Mouse (Mus musculus) liver, embryonic 14.5 days (tissue): ENCODE results near the gene Ccdc87. TPM values are rescaled to one million over a fixed set of nuclear protein-coding genes. Genes with fewer than 3 reads are reported as not detected.

Experiments used
- ATAC-seq: fragments of 200-750 bp; cut with Nextera tagmentation; 2 replicates; pipeline ENCODE4 v1.8.0; 2017; ENCODE audit warnings: moderate number of reproducible peaks, mild to moderate bottlenecking, moderate library complexity; ENCODE audit not compliant: insufficient read depth
- DNase-seq, 3 experiments: peaks; one replicate each; pipeline ENCODE4 v3.0.0-alpha.2; 2012 to 2013; ENCODE audit warnings: low read depth in 3 of 3, low spot score in 3 of 3
- H3K27ac ChIP-seq: fragments of 300-500 bp; sonication (generic); 2 replicates; pipeline ENCODE4 v1.5.1; 2014; ENCODE audit warnings: moderate library complexity, mild to moderate bottlenecking, control low read depth, inconsistent platforms
- H3K27me3 ChIP-seq: fragments of 300-500 bp; sonication (generic); 2 replicates; pipeline ENCODE4 v1.6.1; 2014; ENCODE audit warnings: mild to moderate bottlenecking, low read length, moderate library complexity; ENCODE audit not compliant: control insufficient read depth, insufficient read depth
- H3K36me3 ChIP-seq: fragments of 300-500 bp; sonication (generic); replicated peaks from 2 replicates; pipeline ENCODE4 v1.6.1; 2014; ENCODE audit warnings: low read depth; ENCODE audit not compliant: control insufficient read depth, insufficient read depth
- H3K4me1 ChIP-seq, 2 experiments: fragments of 200-500 bp in 1 of 2; fragments of 300-500 bp in 1 of 2; sonication (generic) in 1 of 2; replicated peaks; 2 replicates each; pipeline ENCODE4 v1.6.1; 2012 to 2014; ENCODE audit warnings: antibody characterized with exemption in 1 of 2, inconsistent platforms in 1 of 2, low read length in 1 of 2; ENCODE audit not compliant: control insufficient read depth in 2 of 2, insufficient read depth in 2 of 2
- H3K4me2 ChIP-seq: fragments of 300-500 bp; sonication (generic); 2 replicates; pipeline ENCODE4 v1.6.1; 2014; ENCODE audit warnings: low read depth, mild to moderate bottlenecking, control low read depth, moderate library complexity
- H3K4me3 ChIP-seq, 2 experiments: fragments of 200-500 bp in 1 of 2; fragments of 300-500 bp in 1 of 2; sonication (generic) in 1 of 2; 2 replicates each; pipeline ENCODE4 v1.5.1; 2012 to 2014; ENCODE audit warnings: low read depth in 2 of 2, low read length in 2 of 2, mild to moderate bottlenecking in 2 of 2, control low read depth in 1 of 2, inconsistent platforms in 1 of 2, moderate library complexity in 1 of 2; ENCODE audit not compliant: insufficient read depth in 1 of 2
- H3K9ac ChIP-seq: fragments of 300-500 bp; sonication (generic); replicated peaks from 2 replicates; pipeline ENCODE4 v1.6.1; 2014; ENCODE audit warnings: mild to moderate bottlenecking, control low read depth, moderate library complexity
- H3K9me3 ChIP-seq: fragments of 300-500 bp; sonication (generic); 2 replicates; pipeline ENCODE4 v1.6.1; 2016; ENCODE audit warnings: low read length, mixed read lengths; ENCODE audit not compliant: control insufficient read depth
- CTCF ChIP-seq: IDR thresholded peaks from 2 replicates; pipeline ENCODE4 v1.5.1; 2016; ENCODE audit warnings: antibody characterized with exemption, low read depth, control low read depth
- EP300 ChIP-seq: IDR thresholded peaks from 2 replicates; pipeline ENCODE4 v1.6.1; 2016; ENCODE audit warnings: antibody characterized with exemption, low read depth
- WGBS: fragments of 180-500 bp; shearing (Covaris S2); extraction: QIAGEN DNeasy Blood & Tissue Kit; methylation state at CpG from one replicate; pipeline ENCODE4 v1.1.7; 2014; ENCODE audit not compliant: insufficient replicate concordance; 5-methylcytosine and 5-hydroxymethylcytosine counted together
- polyA plus RNA-seq, 2 experiments: library from polyadenylated mRNA; depleted of rRNA in 1 of 2; stranded (reverse) in 1 of 2; unstranded in 1 of 2; fragments of >200 nt; fragmentation: Nextera tagmentation in 1 of 2; extraction: Ambion mirVana in 1 of 2; gene quantifications; 2 replicates each; pipeline versions ENCODE4 v1.2.1 to v1.2.3; 2012 to 2014

Gene Ccdc87
- polyA plus RNA-seq, 2 experiments = 0.01 TPM; not detected in 1

- TF ChIP-seq CTCF = no peak
- TF ChIP-seq EP300 = no peak
- DNase-seq (peak; percentile 27 to 47 (median 38)), ATAC-seq (peak; percentile 88)
- Histone ChIP-seq H3K4me3 (no peak overlapping the region), H3K4me1 (peaks cover 19 to 24% of the 10 kb centered on the region in 2 experiments), H3K9ac (peak overlapping the region; percentile 5), H3K9me3 (no peaks in the 10 kb centered on the region), H3K36me3 (peaks cover 3% of the 10 kb centered on the region), H3K4me2 (peak overlapping the region; percentile 33), H3K27ac (peak overlapping the region; percentile 77), H3K27me3 (no peaks in the 10 kb centered on the region)
- 35% methylated on average over 4 of the region's 4 CpGs for WGBS
Observed at GRCm38 (mm10) chr19:4883961-4884360, 44.8 kb downstream of the Ccdc87 start.

- no peak overlapping the region for H3K27ac ChIP-seq
- TF ChIP-seq CTCF = no peak
- TF ChIP-seq EP300 = no peak
Observed at GRCm38 (mm10) chr19:4889791-4890190, 50.6 kb downstream of the Ccdc87 start.

GRCm38 (mm10) chr19:4891798-4892197 is 52.6 kb downstream of the Ccdc87 start:
- peak overlapping the region; percentile 40 for H3K27ac ChIP-seq
- peaks cover 19 to 23% of the 10 kb centered on the region in 2 experiments for H3K4me1 ChIP-seq
- ATAC-seq = peak; percentile 95
- H3K4me3 ChIP-seq = no peak overlapping the region
- peak overlapping the region; percentile 49 for H3K9ac ChIP-seq
- no peaks in the 10 kb centered on the region for H3K27me3 ChIP-seq
- no peaks in the 10 kb centered on the region for H3K9me3 ChIP-seq
- TF ChIP-seq CTCF (no peak), EP300 (peak; percentile 76)
- WGBS = 13% methylated on average over 3 of the region's 3 CpGs
- peak overlapping the region; percentile 42 for H3K4me2 ChIP-seq
- H3K36me3 ChIP-seq = no peaks in the 10 kb centered on the region
- peak; percentile 68 to 75 (median 75) for DNase-seq

More at GRCm38 (mm10) chr19:4889791-4890190, 50.6 kb downstream of the Ccdc87 start:
- Histone ChIP-seq H3K36me3 (no peaks in the 10 kb centered on the region), H3K9ac (no peak overlapping the region), H3K27me3 (no peaks in the 10 kb centered on the region), H3K4me1 (peaks cover 19 to 23% of the 10 kb centered on the region in 2 experiments), H3K9me3 (no peaks in the 10 kb centered on the region), H3K4me2 (no peak overlapping the region), H3K4me3 (no peak overlapping the region)
- 74% methylated on average over 10 of the region's 10 CpGs for WGBS
- ATAC-seq = no peak
- no peak for DNase-seq

Other genes starting within 250 kb of the Ccdc87 start
- gene Lrfn4, start 223.7 kb upstream of the Ccdc87 start, polyA plus RNA-seq (2012; rRNA removed) = 2.1 and 2.6 TPM in 2 replicates
- 0.42 and 0.64 TPM in 2 replicates for gene Lrfn4, start 223.7 kb upstream of the Ccdc87 start, polyA plus RNA-seq (2014; fragmentation: Nextera tagmentation; extraction: Ambion mirVana)
- 20.0 and 26.7 TPM in 2 replicates for gene Rce1, start 213.7 kb upstream of the Ccdc87 start, polyA plus RNA-seq (2012; rRNA removed)
- 23.6 and 25.2 TPM in 2 replicates for gene Rce1, start 213.7 kb upstream of the Ccdc87 start, polyA plus RNA-seq (2014; fragmentation: Nextera tagmentation; extraction: Ambion mirVana)
- gene Gm960, start 140.7 kb upstream of the Ccdc87 start, polyA plus RNA-seq (2012; rRNA removed) = 0.01 and 0.20 TPM in 2 replicates
- gene Gm960, start 140.7 kb upstream of the Ccdc87 start, polyA plus RNA-seq (2014; fragmentation: Nextera tagmentation; extraction: Ambion mirVana) = 0.75 TPM in 1 of 2 replicates, not detected in the other
- gene Sptbn2, start 128.2 kb upstream of the Ccdc87 start, polyA plus RNA-seq (2012; rRNA removed) = 0.04 and 0.08 TPM in 2 replicates
- 0.03 and 0.15 TPM in 2 replicates for gene Sptbn2, start 128.2 kb upstream of the Ccdc87 start, polyA plus RNA-seq (2014; fragmentation: Nextera tagmentation; extraction: Ambion mirVana)
- gene Rbm4b, start 82.9 kb upstream of the Ccdc87 start, polyA plus RNA-seq (2012; rRNA removed) = 3.3 and 3.4 TPM in 2 replicates
- 8.4 and 9.5 TPM in 2 replicates for gene Rbm4b, start 82.9 kb upstream of the Ccdc87 start, polyA plus RNA-seq (2014; fragmentation: Nextera tagmentation; extraction: Ambion mirVana)
- gene Rbm4, start 45.5 kb upstream of the Ccdc87 start, polyA plus RNA-seq (2012; rRNA removed) = 23.8 and 27.9 TPM in 2 replicates
- 22.1 and 24.3 TPM in 2 replicates for gene Rbm4, start 45.5 kb upstream of the Ccdc87 start, polyA plus RNA-seq (2014; fragmentation: Nextera tagmentation; extraction: Ambion mirVana)
- gene Gm21992, start 27.8 kb upstream of the Ccdc87 start, polyA plus RNA-seq (2012; rRNA removed) = 10.7 and 15.1 TPM in 2 replicates
- gene Gm21992, start 27.8 kb upstream of the Ccdc87 start, polyA plus RNA-seq (2014; fragmentation: Nextera tagmentation; extraction: Ambion mirVana) = 8.6 and 9.5 TPM in 2 replicates
- gene Rbm14, start 27.7 kb upstream of the Ccdc87 start, polyA plus RNA-seq (2012; rRNA removed) = 23.9 and 27.1 TPM in 2 replicates
- gene Rbm14, start 27.7 kb upstream of the Ccdc87 start, polyA plus RNA-seq (2014; fragmentation: Nextera tagmentation; extraction: Ambion mirVana) = 30.3 and 35.7 TPM in 2 replicates
- gene Ccs, start within 50 bp of the Ccdc87 start, polyA plus RNA-seq (2012; rRNA removed) = 24.0 and 38.1 TPM in 2 replicates
- gene Ccs, start within 50 bp of the Ccdc87 start, polyA plus RNA-seq (2014; fragmentation: Nextera tagmentation; extraction: Ambion mirVana) = 35.4 and 41.2 TPM in 2 replicates
- gene Ctsf, start 15.8 kb downstream of the Ccdc87 start, polyA plus RNA-seq (2012; rRNA removed) = 18.5 and 20.8 TPM in 2 replicates
- 30.6 and 32.8 TPM in 2 replicates for gene Ctsf, start 15.8 kb downstream of the Ccdc87 start, polyA plus RNA-seq (2014; fragmentation: Nextera tagmentation; extraction: Ambion mirVana)
- 0.18 and 0.33 TPM in 2 replicates for gene Actn3, start 38.5 kb downstream of the Ccdc87 start, polyA plus RNA-seq (2012; rRNA removed)
- gene Actn3, start 38.5 kb downstream of the Ccdc87 start, polyA plus RNA-seq (2014; fragmentation: Nextera tagmentation; extraction: Ambion mirVana) = 0.28 TPM in 2 replicates
- gene Zdhhc24, start 39.3 kb downstream of the Ccdc87 start, polyA plus RNA-seq (2012; rRNA removed) = 16.5 and 17.2 TPM in 2 replicates
- gene Zdhhc24, start 39.3 kb downstream of the Ccdc87 start, polyA plus RNA-seq (2014; fragmentation: Nextera tagmentation; extraction: Ambion mirVana) = 6.8 and 6.9 TPM in 2 replicates
- 1.2 TPM in 2 replicates for gene Bbs1, start 67.3 kb downstream of the Ccdc87 start, polyA plus RNA-seq (2012; rRNA removed)
- 0.27 and 0.82 TPM in 2 replicates for gene Bbs1, start 67.3 kb downstream of the Ccdc87 start, polyA plus RNA-seq (2014; fragmentation: Nextera tagmentation; extraction: Ambion mirVana)
- gene Dpp3, start 88.9 kb downstream of the Ccdc87 start, polyA plus RNA-seq (2012; rRNA removed) = 22.4 and 28.0 TPM in 2 replicates
- gene Dpp3, start 88.9 kb downstream of the Ccdc87 start, polyA plus RNA-seq (2014; fragmentation: Nextera tagmentation; extraction: Ambion mirVana) = 37.0 and 39.9 TPM in 2 replicates
- gene Peli3, start 103.8 kb downstream of the Ccdc87 start, polyA plus RNA-seq (2012; rRNA removed) = 0.03 and 0.06 TPM in 2 replicates
- gene Peli3, start 103.8 kb downstream of the Ccdc87 start, polyA plus RNA-seq (2014; fragmentation: Nextera tagmentation; extraction: Ambion mirVana) = 0.24 TPM in 1 of 2 replicates, not detected in the other
- gene Mrpl11, start 122.8 kb downstream of the Ccdc87 start, polyA plus RNA-seq (2012; rRNA removed) = 17.8 and 31.8 TPM in 2 replicates
- 64.7 and 66.2 TPM in 2 replicates for gene Mrpl11, start 122.8 kb downstream of the Ccdc87 start, polyA plus RNA-seq (2014; fragmentation: Nextera tagmentation; extraction: Ambion mirVana)
- 0.11 and 0.12 TPM in 2 replicates for gene Npas4, start 150.9 kb downstream of the Ccdc87 start, polyA plus RNA-seq (2012; rRNA removed)
- gene Npas4, start 150.9 kb downstream of the Ccdc87 start, polyA plus RNA-seq (2014; fragmentation: Nextera tagmentation; extraction: Ambion mirVana) = not detected in 2 replicates
- 2.5 and 3.8 TPM in 2 replicates for gene Slc29a2, start 184.5 kb downstream of the Ccdc87 start, polyA plus RNA-seq (2012; rRNA removed)
- gene Slc29a2, start 184.5 kb downstream of the Ccdc87 start, polyA plus RNA-seq (2014; fragmentation: Nextera tagmentation; extraction: Ambion mirVana) = 0.76 and 0.96 TPM in 2 replicates
- 3.4 and 4.2 TPM in 2 replicates for gene B4gat1, start 199.5 kb downstream of the Ccdc87 start, polyA plus RNA-seq (2012; rRNA removed)
- 6.5 TPM in 2 replicates for gene B4gat1, start 199.5 kb downstream of the Ccdc87 start, polyA plus RNA-seq (2014; fragmentation: Nextera tagmentation; extraction: Ambion mirVana)
- 0.19 and 0.29 TPM in 2 replicates for gene AC124502.3, start 199.5 kb downstream of the Ccdc87 start, polyA plus RNA-seq (2012; rRNA removed)
- gene AC124502.3, start 199.5 kb downstream of the Ccdc87 start, polyA plus RNA-seq (2014; fragmentation: Nextera tagmentation; extraction: Ambion mirVana) = 0.13 and 0.59 TPM in 2 replicates
- 17.3 and 19.9 TPM in 2 replicates for gene Brms1, start 202.0 kb downstream of the Ccdc87 start, polyA plus RNA-seq (2012; rRNA removed)
- 24.5 and 26.4 TPM in 2 replicates for gene Brms1, start 202.0 kb downstream of the Ccdc87 start, polyA plus RNA-seq (2014; fragmentation: Nextera tagmentation; extraction: Ambion mirVana)
- 0.42 and 0.54 TPM in 2 replicates for gene Rin1, start 211.1 kb downstream of the Ccdc87 start, polyA plus RNA-seq (2012; rRNA removed)
- 0.13 and 0.28 TPM in 2 replicates for gene Rin1, start 211.1 kb downstream of the Ccdc87 start, polyA plus RNA-seq (2014; fragmentation: Nextera tagmentation; extraction: Ambion mirVana)
- 1.7 and 2.0 TPM in 2 replicates for gene Cd248, start 228.7 kb downstream of the Ccdc87 start, polyA plus RNA-seq (2012; rRNA removed)
- gene Cd248, start 228.7 kb downstream of the Ccdc87 start, polyA plus RNA-seq (2014; fragmentation: Nextera tagmentation; extraction: Ambion mirVana) = 2.8 and 3.4 TPM in 2 replicates
- 0.18 and 0.21 TPM in 2 replicates for gene Tmem151a, start 246.2 kb downstream of the Ccdc87 start, polyA plus RNA-seq (2012; rRNA removed)
- 0.25 and 0.28 TPM in 2 replicates for gene Tmem151a, start 246.2 kb downstream of the Ccdc87 start, polyA plus RNA-seq (2014; fragmentation: Nextera tagmentation; extraction: Ambion mirVana)
- 34.7 and 37.0 TPM in 2 replicates for gene Yif1a, start 249.2 kb downstream of the Ccdc87 start, polyA plus RNA-seq (2012; rRNA removed)
- 58.6 and 60.0 TPM in 2 replicates for gene Yif1a, start 249.2 kb downstream of the Ccdc87 start, polyA plus RNA-seq (2014; fragmentation: Nextera tagmentation; extraction: Ambion mirVana)